Mouse (Mus musculus): ENCODE results near the gene Lipc.
A peak's percentile ranks its signal among the peaks of the same experiment; 100 is the strongest.

Lipc gene

GRCm38 (mm10) chr9:70952126-70952525, at the start of gene Lipc:
TSS of gene Lipc (minus strand) at chr9:70952226.
- no peak for DNase-seq (ENCODE audit: low spot score in 2 of 2)

DNA sequence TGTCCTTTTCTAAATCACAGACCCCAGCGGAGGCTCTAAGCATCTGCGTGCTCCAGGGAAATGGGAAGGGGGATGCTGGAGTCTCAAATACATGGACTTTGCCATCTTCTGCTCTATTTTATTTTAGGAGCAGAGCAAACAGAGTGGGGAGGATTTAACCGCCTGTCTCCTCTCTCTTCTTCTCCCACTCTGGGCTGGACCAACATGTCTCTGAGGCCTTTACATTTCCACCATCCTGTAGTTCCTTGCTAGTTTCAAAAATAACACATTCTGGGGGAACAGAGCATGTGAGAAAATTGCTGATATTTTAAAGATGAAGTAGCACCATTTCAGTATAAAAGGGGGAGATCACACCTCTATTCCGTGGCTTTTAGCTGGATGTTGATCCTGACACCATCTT, 47.1 kb upstream of the Lipc start:
- DNase-seq (ENCODE audit: low spot score in 2 of 2) = no peak

DNA sequence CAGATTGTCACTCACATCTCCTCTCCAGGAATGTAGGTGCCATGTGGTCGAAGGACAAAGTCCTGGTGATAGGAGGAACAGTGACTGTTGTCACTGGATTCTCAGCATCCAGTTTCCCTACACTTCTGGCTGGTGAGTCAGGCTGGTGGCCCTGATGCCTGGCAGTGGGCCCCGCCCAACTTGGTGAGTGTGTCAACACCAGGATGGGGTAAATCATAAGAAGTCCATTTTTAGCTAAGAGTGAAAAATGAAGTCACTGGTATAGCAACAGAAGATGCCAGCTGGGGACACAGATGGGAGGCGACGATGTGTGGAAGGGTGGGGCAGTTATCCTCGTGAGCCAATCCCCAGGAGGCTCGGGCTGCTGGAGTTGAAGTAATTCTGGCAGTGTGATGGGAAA, 46.7 kb upstream of the Lipc start:
- DNase-seq (ENCODE audit: low spot score in 2 of 2) = peak in 1 of 2 experiments; percentile 14

- DNase-seq (ENCODE audit: low spot score in 2 of 2) = no peak
These were observed 41.3 kb upstream of the Lipc start for GRCm38 (mm10) chr9:70993326-70993725.

DNA sequence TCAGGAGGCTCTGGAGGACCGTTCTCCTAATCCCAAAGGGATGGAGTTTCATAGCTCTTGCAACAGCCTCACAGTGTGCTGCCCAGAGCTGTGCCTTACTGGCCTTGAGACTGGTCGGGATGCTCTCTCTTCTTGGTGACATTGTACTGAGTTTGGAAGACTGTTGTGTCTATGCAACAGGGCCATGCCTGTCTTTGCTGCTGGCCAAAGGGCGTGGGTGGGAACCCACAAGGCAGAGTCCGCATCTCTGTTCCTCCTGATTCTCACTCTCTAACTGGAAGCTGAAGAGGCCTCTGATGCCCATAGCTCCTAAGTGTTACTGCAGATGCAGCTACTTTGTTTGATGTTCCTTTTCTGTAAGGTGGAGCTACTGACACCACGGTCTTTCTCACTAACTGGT, 39.4 kb upstream of the Lipc start:
- DNase-seq (ENCODE audit: low spot score in 2 of 2) = no peak

- peak in 1 of 2 experiments; percentile 16 for DNase-seq (ENCODE audit: low spot score in 2 of 2)
These were observed 35.2 kb upstream of the Lipc start for GRCm38 (mm10) chr9:70987210-70987609.

DNA sequence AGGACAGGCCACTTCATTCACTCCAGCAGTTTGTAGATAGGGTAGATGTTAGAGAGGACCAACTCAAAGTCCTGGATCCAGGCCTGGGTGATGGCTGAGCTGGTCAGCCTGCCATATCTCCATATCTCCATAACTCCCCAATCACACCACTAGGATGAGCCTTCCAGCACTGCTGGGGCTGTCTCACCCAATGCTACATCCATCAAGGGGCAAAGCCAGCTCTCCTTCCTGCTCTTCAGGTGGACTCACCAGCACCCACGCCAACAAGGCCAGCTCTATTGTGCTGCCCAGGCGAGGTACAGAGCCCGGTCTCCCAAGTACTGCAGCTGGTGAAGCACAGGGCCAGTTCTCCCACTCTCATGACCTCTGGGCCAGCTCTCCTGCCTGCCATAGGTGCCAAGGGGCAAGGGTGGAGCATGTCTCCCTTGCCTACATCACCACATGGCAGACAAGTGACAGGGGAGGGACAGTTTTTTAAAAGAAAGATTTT, 31.0 kb upstream of the Lipc start:
- DNase-seq (ENCODE audit: low spot score in 2 of 2) = no peak

DNA sequence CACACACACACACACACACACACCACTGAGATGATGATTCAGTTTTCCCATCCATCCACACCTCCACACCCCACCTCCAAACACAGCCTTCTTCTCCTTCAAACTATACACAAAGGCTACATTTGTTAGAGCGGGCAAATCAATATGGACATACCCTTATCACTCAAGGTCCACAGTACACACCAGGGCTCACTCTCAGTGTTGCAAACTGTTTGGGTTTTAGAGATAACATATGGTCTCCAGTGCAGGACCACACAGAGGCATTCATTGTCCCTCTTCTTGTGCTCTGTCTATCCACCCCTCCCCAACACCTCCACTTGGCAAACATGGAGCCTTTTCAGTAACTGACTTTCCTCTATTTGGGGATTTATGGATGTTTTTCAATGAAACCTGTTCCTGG, 29.7 kb upstream of the Lipc start:
- no peak for DNase-seq (ENCODE audit: low spot score in 2 of 2)

DNA sequence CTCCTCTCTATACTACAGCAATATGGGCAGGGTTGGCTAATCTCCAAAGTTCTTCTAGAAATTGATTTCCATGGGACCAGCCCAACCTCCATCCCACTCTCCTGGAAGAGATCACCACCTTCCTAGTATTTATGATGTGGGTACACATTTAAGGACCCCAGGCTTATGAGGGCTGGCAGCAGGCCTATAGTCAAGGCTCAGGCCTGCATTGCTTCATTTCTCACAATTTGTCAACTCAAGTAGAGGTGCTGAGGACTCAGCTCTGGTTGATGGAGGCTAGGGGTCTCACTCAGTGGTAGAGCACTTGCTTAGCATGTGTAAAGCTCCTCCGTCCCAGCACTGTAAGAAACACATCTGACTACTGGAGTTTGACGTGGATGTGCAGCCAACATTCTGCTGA, 27.6 kb upstream of the Lipc start:
- DNase-seq (ENCODE audit: low spot score in 2 of 2) = no peak

- DNase-seq (ENCODE audit: low spot score in 2 of 2) = no peak
These were observed 27.1 kb upstream of the Lipc start for GRCm38 (mm10) chr9:70979171-70979570.

DNA sequence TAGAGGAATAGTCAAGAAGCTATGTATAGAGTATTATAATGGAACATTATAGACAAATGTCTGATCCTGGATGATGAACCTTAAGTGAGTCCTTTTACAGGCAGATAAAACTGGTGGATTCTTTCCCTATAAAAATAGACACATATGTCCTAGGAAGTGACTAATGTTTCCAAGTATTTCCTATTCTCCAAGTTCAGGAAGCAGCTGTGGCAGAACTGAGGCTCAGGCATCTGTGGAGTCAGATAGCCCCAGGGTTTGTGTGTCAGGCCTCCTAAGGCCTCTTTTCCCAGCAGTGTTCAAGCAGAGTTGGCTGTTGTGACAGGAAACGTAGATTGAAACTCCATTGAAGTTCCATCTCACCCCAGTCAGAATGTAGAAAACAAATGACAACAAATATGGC, 25.4 kb upstream of the Lipc start:
- DNase-seq (ENCODE audit: low spot score in 2 of 2) = no peak

GRCm38 (mm10) chr9:70975921-70976320, 23.9 kb upstream of the Lipc start:
- no peak for DNase-seq (ENCODE audit: low spot score in 2 of 2)

DNA sequence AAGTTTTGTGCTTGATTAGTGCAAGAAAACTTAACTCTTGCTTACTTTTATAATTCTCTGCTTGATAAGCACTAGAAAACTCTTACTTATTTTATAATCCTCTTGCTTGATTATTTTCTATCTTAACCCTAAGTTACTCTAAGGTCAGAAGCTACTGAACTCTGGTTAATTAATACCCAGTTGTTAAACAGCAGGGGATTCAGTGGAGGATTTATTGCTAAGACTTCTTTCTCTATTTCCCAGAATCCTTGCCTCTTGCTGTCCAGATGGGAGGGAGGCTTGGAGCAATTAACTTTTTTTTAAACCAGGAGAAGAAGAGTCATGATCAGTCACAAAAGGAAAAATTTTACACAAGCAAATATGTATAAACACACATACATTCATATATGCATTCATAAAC, 21.3 kb upstream of the Lipc start:
- DNase-seq (ENCODE audit: low spot score in 2 of 2) = no peak

DNA sequence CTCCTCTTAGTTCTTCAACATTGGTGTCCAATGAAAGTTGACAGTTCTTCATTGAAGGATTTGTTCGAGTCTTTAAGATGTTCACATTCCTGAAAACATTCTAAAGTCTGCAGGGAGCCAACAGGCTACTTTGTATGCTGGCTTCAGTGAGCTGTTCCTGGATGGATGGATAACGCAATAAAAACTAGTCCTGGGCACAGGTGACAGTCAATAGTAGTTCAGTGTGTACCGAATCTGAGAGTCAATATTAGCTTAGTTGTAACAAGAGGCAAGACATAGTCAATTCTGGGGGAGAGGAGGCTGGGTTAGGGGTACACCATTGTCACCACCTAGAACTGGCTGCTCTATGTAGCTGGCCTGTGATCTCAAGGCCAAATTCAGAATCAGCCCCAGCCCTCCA, 17.2 kb upstream of the Lipc start:
- no peak for DNase-seq (ENCODE audit: low spot score in 2 of 2)

DNA sequence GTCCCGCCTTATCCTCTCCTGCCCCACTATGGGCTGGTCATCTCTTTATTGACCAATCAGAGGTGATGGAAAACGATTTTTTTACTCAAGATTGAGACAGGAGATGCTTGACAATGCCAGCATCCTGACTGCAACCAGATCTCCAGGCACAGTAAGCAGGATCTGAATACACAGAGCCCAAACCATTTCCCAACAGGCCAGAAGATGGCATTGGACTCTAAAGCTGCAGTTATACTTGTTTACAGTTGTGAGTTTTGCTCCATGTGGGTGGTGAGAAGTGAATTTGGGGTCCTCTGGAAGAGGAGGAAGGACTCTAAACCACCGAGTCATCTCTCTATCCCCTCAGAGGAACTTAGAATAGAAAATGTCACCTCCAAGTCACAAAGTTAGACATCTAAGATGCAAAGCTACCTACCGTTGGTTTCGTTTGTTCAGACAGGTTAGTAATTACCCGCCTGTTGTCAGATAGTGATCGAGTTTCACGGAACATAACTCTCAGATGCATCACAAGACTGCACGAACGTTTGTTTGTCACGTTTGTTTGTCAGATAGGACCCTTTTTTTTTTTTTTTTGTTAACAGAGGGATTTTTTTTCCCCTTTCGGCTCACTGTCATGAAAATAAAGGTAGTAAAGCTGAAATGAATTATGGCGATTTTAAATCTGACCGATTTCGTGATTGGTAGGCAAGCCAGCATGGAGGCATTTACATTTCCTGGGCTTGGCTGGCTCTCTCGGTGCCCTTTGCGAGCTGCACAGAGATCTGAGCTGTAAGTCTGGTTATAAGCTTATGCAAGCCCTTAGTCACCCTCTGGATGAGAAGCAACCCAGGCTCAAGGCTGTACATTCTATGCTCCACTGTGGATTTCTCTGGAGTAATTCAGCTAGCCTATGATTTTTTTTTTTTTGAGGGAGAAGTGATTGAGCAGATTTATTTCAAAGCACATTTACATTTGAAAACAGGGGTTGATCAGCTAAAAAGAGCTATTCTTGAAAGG, 14.3 kb upstream of the Lipc start:
- DNase-seq (ENCODE audit: low spot score in 2 of 2) = no peak

- no peak for DNase-seq (ENCODE audit: low spot score in 2 of 2)
These were observed 13.4 kb upstream of the Lipc start for GRCm38 (mm10) chr9:70965422-70965821.

- no peak for DNase-seq (ENCODE audit: low spot score in 2 of 2)
These were observed 13.0 kb upstream of the Lipc start for GRCm38 (mm10) chr9:70965011-70965410.

GRCm38 (mm10) chr9:70963461-70963891, 11.4 kb upstream of the Lipc start:
- no peak for DNase-seq (ENCODE audit: low spot score in 2 of 2)

DNA sequence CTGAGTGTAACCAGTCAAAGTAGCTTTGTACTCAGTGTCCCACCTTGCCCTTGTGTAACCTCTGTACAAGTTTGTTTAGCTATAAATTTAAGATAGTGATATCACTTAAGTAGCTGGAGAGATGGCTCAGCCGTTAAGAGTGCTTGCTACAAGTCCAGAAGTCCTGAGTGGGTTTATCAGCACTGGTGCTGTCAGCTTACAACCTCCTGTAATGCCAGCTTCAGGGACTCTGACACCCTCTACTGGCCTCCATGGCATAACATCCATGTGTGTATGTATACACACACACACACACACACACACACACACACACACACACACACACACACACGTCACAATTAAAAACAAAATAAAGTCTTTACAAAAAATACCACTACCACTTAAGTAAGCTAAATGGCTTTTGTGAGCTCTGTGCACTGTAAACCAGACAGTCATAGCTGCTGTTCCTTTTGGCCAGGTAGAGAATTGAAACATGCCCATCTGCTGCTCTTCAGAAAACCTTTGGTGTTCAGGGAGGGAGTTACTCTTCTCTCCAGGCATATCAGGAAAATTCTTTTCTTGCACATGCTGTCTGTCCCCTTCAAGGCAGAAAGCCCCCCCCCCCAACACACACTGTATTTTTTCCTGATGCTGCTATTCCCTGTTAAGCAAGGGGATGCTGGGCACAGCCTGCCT, 10.9 kb upstream of the Lipc start:
- no peak for DNase-seq (ENCODE audit: low spot score in 2 of 2)

- DNase-seq (ENCODE audit: low spot score in 2 of 2) = no peak
These were observed 8.3 kb upstream of the Lipc start for GRCm38 (mm10) chr9:70960301-70960700.

DNA sequence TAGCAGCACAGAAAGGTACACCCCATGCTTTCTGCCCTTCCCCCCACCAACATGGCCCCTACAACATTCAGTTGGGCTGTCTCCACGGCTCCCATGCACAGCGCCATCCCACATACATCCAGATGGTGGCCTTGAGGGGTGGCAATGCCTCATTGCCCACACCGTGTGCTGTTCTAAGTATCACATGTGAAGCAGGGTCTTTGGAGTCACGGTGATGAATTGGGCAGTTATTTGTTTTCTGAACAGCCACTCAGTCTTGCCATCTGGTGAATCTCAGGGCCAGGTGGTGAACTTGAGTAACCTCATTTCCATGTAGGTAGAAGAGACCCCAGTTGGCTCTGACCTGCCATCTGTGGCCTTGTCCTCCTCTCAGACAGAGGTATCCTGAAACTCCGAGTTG, 7.8 kb upstream of the Lipc start:
- no peak for DNase-seq (ENCODE audit: low spot score in 2 of 2)

DNA sequence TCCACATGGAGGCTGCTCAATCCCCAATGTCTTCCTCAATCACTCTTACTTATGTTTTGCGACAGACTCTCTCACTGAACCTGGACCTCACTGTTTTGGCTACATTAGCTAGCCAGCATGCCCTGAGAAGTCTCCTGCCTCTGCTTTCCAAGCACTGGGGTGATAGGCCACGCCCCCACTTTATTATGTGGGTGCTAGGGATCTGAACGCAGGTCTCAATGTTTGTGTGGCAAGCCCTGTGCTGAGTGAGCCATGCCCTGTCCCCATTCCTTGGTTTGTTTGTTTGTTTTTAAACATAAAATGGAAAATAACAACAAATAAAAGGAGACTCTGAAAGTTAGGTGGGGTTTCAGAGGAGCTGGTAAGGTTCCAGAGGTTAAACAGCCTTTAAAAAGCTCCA, 7.4 kb upstream of the Lipc start:
- DNase-seq (ENCODE audit: low spot score in 2 of 2) = no peak

GRCm38 (mm10) chr9:70958381-70958780, 6.4 kb upstream of the Lipc start:
- no peak for DNase-seq (ENCODE audit: low spot score in 2 of 2)

All from natural killer cell, adult 2 months (primary cell).